Mouse (Mus musculus) small intestine, adult 2 months (tissue): ENCODE data around the gene Fbxo46.

Experiments used
- CTCF ChIP-seq: fragments of 200-500 bp; IDR thresholded peaks from 2 replicates; pipeline ENCODE4 v1.5.1; 2012; ENCODE audit warnings: low read depth, mild to moderate bottlenecking, control low read depth, inconsistent platforms, low read length, moderate library complexity, mixed read lengths; ENCODE audit not compliant: insufficient replicate concordance, insufficient read length; ENCODE audit errors: extremely low read depth
- POLR2A ChIP-seq: fragments of 200-500 bp; IDR thresholded peaks from 2 replicates; pipeline ENCODE4 v1.6.1; 2012; ENCODE audit warnings: low read depth, mild to moderate bottlenecking, control low read depth, inconsistent platforms, low read length, moderate library complexity

DNA sequence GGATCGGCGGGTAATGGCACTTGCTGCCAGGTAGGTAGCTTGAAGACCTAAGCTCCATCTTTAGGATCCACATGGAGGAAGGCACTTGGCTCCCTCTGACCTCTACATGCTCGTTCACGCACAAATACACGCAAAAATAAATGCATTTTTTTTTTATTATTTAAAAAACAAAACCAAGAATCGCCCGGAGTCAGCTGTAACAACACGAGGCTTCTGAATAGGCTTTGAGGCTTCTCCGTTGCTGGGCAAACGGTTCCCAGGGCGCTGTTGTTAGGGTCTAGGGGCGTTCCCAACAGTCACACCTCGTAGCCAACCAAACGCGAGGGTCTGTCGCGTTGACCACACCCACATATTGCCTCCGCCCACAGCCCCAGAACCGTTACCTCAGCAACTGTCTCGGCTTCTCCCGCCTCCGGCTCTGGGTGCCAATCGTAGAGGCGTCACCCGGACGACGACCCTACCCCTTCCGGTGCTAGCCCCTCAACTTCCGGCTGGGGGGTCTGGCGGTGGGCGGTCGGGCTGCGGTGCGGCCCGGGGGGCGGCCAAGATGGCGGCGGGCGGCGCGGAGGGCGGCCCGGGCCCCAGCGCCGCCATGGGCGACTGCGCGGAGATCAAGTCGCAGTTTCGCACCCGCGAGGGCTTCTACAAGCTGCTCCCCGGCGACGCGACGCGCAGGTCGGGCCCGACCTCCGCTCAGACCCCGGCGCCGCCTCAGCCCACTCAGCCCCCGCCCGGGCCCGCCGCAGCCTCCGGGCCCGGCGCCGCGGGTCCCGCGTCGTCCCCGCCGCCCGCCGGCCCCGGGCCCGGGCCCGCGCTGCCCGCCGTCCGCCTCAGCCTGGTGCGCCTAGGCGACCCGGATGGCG is 43.7 kb upstream of the Fbxo46 start, which contains the start of gene Dmwd:
- TF ChIP-seq CTCF = no peak
- no peak for TF ChIP-seq POLR2A
